Mouse (Mus musculus): ENCODE results near the gene Fam172a.

Fam172a gene

GRCm38 (mm10) chr13:78099746-78100530, 398.1 kb downstream of the Fam172a start:
- in situ Hi-C loops (cut with MboI): no loop called here

GRCm38 (mm10) chr13:78100664-78101063, 398.8 kb downstream of the Fam172a start:
- in situ Hi-C loops (cut with MboI): no loop called here

- in situ Hi-C loops (cut with MboI): no loop called here
Observed at GRCm38 (mm10) chr13:78102337-78102736, 400.5 kb downstream of the Fam172a start.

- in situ Hi-C loops (cut with MboI): no loop called here
Observed at GRCm38 (mm10) chr13:78104851-78105250, 403.0 kb downstream of the Fam172a start.

- in situ Hi-C loops (cut with MboI): no loop called here
Observed at GRCm38 (mm10) chr13:78110648-78111047, 408.8 kb downstream of the Fam172a start.

GRCm38 (mm10) chr13:78113978-78114377, 412.1 kb downstream of the Fam172a start:
- in situ Hi-C loops (cut with MboI): no loop called here

- in situ Hi-C loops (cut with MboI): no loop called here
Observed at GRCm38 (mm10) chr13:78118715-78119114, 416.9 kb downstream of the Fam172a start.

GRCm38 (mm10) chr13:78121991-78122390, 420.2 kb downstream of the Fam172a start:
- in situ Hi-C loops (cut with MboI): no loop called here

- in situ Hi-C loops (cut with MboI): no loop called here
Observed at GRCm38 (mm10) chr13:78123911-78124426, 422.1 kb downstream of the Fam172a start.

GRCm38 (mm10) chr13:78157465-78157864, 455.6 kb downstream of the Fam172a start:
- in situ Hi-C loops (cut with MboI): no loop called here

GRCm38 (mm10) chr13:78162149-78162548, 460.3 kb downstream of the Fam172a start:
- in situ Hi-C loops (cut with MboI): no loop called here

- in situ Hi-C loops (cut with MboI): no loop called here
Observed at GRCm38 (mm10) chr13:78163087-78163958, 461.5 kb downstream of the Fam172a start.

GRCm38 (mm10) chr13:78164941-78165340, 463.1 kb downstream of the Fam172a start:
- in situ Hi-C loops (cut with MboI): no loop called here

GRCm38 (mm10) chr13:78168166-78168565, 466.3 kb downstream of the Fam172a start:
- in situ Hi-C loops (cut with MboI): no loop called here

- in situ Hi-C loops (cut with MboI): no loop called here
Observed at GRCm38 (mm10) chr13:78171320-78171719, 469.5 kb downstream of the Fam172a start.

GRCm38 (mm10) chr13:78171984-78172636, 470.3 kb downstream of the Fam172a start:
- in situ Hi-C loops (cut with MboI): no loop called here

- in situ Hi-C loops (cut with MboI): no loop called here
Observed at GRCm38 (mm10) chr13:78172861-78173260, 471.0 kb downstream of the Fam172a start.

- in situ Hi-C loops (cut with MboI): no loop called here
Observed at GRCm38 (mm10) chr13:78174191-78174590, 472.4 kb downstream of the Fam172a start.

GRCm38 (mm10) chr13:78174891-78175290, 473.1 kb downstream of the Fam172a start:
- in situ Hi-C loops (cut with MboI): no loop called here

- in situ Hi-C loops (cut with MboI): no loop called here
Observed at GRCm38 (mm10) chr13:78175821-78176380, 474.1 kb downstream of the Fam172a start.

- in situ Hi-C loops (cut with MboI): no loop called here
Observed at GRCm38 (mm10) chr13:78177381-78177950, 475.6 kb downstream of the Fam172a start.
